Comparison of ENCODE assay signal across 1 mouse cellular context in the genomic region with DNA sequence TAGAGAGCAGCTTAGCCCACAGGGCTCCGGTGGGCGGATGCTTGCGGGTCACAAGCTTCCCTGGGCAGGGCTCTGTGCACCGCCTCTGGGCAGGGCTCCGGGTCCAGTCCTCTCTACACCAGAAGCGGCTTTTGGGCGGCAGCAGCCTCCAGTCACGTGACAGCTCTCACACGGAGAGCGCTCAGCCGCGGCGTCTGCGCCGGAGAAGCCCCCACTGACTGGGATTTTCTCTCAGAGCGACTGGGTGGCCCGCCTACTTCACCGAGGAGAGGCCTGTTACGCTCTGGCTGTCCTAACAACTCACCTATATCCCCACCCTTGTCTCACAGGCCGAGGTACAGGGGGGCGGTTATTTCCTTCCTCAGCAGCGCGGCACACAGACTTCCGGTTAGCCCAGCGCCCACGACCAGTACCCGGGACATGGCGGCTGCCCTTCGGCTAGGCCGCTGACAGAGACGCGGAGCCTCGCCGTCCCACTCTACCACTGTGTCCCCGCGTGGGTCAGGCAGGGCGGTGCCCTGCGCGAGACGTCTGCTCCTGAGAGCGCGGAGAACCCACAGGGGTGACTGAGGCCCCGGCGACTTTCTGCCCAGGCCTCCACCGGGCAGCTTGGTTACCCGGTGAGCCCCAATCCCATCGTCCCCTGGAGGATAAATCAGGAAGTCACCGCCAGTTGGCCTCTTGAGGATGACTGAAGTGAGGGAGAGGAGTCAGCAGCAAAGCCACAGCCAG.
A peak's percentile ranks its signal among the peaks of the same experiment; 100 is the strongest.
TF ChIP-seq lines count a peak whose summit lies in the region.

Gene Rnls, minus strand, starts transcription at position 645 of the 732 bp plus-strand sequence.

TF ChIP-seq in CH12.LX, 34 proteins besides CTCF, POLR2A, EP300 and RAD21 (continued from another document):
- TF ChIP-seq SIN3A (IDR thresholded peaks at IDR 0.05; ENCODE audit: low read length): peak; percentile 21
- peak; percentile 39 for TF ChIP-seq TCF12 (IDR thresholded peaks at IDR 0.05; ENCODE audit: low read depth, low read length)
- peak; percentile 96 for TF ChIP-seq BHLHE40 (IDR thresholded peaks at IDR 0.05; ENCODE audit: low read depth, low read length)
- TF ChIP-seq USF1 (IDR thresholded peaks at IDR 0.05; ENCODE audit: low read depth, low read length): peak; percentile 94
- TF ChIP-seq GABPA (IDR thresholded peaks at IDR 0.05; ENCODE audit: insufficient replicate concordance, low read depth, low read length): no peak
- no peak for TF ChIP-seq MYC (IDR thresholded peaks at IDR 0.05; ENCODE audit: low read depth, low read length)
- TF ChIP-seq POLR2AphosphoS2 (IDR thresholded peaks at IDR 0.05; ENCODE audit: low read depth, low read length): peak; percentile 63; the same call in 1 of the 2 replicates
- 0 out of 2 replicates have a peak, but pooled peaks have one; percentile 16 for TF ChIP-seq ETS1 (conservative IDR thresholded peaks at IDR 0.05; ENCODE audit: low read depth, low read length)
- TF ChIP-seq TBP (conservative IDR thresholded peaks at IDR 0.05; ENCODE audit: low read depth, low read length): peak; percentile 77
- TF ChIP-seq HCFC1 (IDR thresholded peaks at IDR 0.05; ENCODE audit: low read depth, low read length): peak; percentile 61
- TF ChIP-seq MAX (IDR thresholded peaks at IDR 0.05; ENCODE audit: low read length): peak; percentile 92
